ENCODE assay signal across 8 mouse cellular contexts in the genomic region with DNA sequence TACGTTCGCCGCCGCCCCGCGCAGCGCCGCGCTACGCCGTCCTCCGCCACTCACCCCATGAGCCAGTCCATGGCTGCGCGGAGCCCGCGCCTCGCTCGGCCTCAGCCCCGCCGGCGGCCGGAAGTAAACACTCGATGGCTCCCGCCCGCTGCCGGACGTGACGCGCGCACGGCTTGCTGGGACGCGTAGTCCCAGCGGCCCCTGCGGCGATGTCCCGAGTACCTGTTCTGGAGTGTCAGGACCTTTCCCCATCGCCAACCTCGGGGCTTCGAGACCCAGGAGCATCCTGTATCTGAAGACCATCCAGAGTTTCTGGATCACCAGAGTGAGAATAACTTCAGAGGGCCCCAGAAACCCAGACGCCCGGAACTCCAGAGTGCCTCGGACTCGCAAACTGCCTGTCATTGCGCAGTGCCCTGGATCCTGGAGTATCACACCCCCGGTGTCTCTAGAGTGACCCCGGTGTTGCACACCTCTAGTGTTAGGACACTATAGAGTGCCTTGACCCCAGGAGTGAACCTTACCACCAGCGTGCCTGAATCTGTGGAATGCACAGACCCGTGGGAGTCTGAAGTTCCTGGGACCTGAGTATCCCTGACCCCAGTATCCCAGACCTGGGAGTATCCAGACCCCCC. TPM values are rescaled to one million over a fixed set of nuclear protein-coding genes. Genes with fewer than 3 reads are reported as not detected.
A peak's percentile ranks its signal among the peaks of the same experiment; 100 is the strongest.
DNase-seq lines count a peak whose midpoint lies in the region; ATAC-seq and TF ChIP-seq lines count a peak whose summit lies in the region.

Gene Mob2 (minus strand): TSS at position 135 of the 635 bp plus-strand sequence.

- TF ChIP-seq CTCF in ES-Bruce4 (IDR thresholded peaks at IDR 0.05; ENCODE audit: low read depth, low read length), result no peak

- peak; percentile 97 for ATAC-seq in forebrain, embryonic 14.5 days
- peak; percentile 94 for ATAC-seq in liver, embryonic 15.5 days (ENCODE audit: insufficient read depth)
- peak; percentile 92 for ATAC-seq in neural tube, embryonic 11.5 days (ENCODE audit: insufficient read depth, low FRiP score, low TSS enrichment)
- peak; percentile 92 for ATAC-seq in stomach, embryonic 16.5 days (ENCODE audit: insufficient read depth, low FRiP score)

- WGBS in forebrain, embryonic 14.5 days, result under 1% methylated on average over 48 of the region's 49 CpGs
- WGBS in liver, embryonic 15.5 days (ENCODE audit: insufficient replicate concordance), result under 1% methylated on average over 49 of the region's 49 CpGs
- under 1% methylated on average over 43 of the region's 49 CpGs for WGBS in neural tube, embryonic 11.5 days
- under 1% methylated on average over 49 of the region's 49 CpGs for WGBS in stomach, embryonic 16.5 days

- peak; percentile 62 for TF ChIP-seq POLR2A in ES-Bruce4 (IDR thresholded peaks at IDR 0.05; ENCODE audit: insufficient read depth, low read length)

- peak within 1 kb of the TSS; percentile 75 for H3K4me3 ChIP-seq in ES-Bruce4 (ENCODE audit: low read depth, low read length)
- peak within 1 kb of the TSS; percentile 97 for H3K4me3 ChIP-seq in forebrain, embryonic 14.5 days (ENCODE audit: low read depth, low read length)
- H3K4me3 ChIP-seq in liver, embryonic 15.5 days (replicated peaks), result peak within 1 kb of the TSS; percentile 98
- peak within 1 kb of the TSS; percentile 84 for H3K4me3 ChIP-seq in neural tube, embryonic 11.5 days (ENCODE audit: low read depth, low read length)
- H3K4me3 ChIP-seq in stomach, embryonic 16.5 days (replicated peaks; ENCODE audit: low read length), result peak within 1 kb of the TSS; percentile 83

- intact Hi-C loops in heart, postnatal 10 days (cut with DNase I), result loop anchor here (2.0 kb wide), 1 partner anchor 44 kb away; no protein-coding TSS in a partner anchor

- H3K27me3 ChIP-seq in ES-Bruce4 (ENCODE audit: control insufficient read depth, insufficient read depth, low read length, poor library complexity, severe bottlenecking), result no peaks in the 10 kb centered on the region
- no peaks in the 10 kb centered on the region for H3K27me3 ChIP-seq in forebrain, embryonic 14.5 days (replicated peaks; ENCODE audit: control insufficient read depth, insufficient read depth, low read length)
- H3K27me3 ChIP-seq in liver, embryonic 15.5 days, result peaks cover 26% of the 10 kb centered on the region
- no peaks in the 10 kb centered on the region for H3K27me3 ChIP-seq in neural tube, embryonic 11.5 days (ENCODE audit: control insufficient read depth, insufficient read depth, low read length)
- no peaks in the 10 kb centered on the region for H3K27me3 ChIP-seq in stomach, embryonic 16.5 days (ENCODE audit: control insufficient read depth, insufficient read depth, low read length)

- no peak for TF ChIP-seq EP300 in ES-Bruce4 (IDR thresholded peaks at IDR 0.05; ENCODE audit: insufficient read depth, low read depth, low read length)

- H3K4me1 ChIP-seq in ES-Bruce4 (ENCODE audit: control insufficient read depth, insufficient read depth, low read length), result no peaks in the 10 kb centered on the region
- H3K4me1 ChIP-seq in forebrain, embryonic 14.5 days (ENCODE audit: control insufficient read depth, insufficient read depth, low read length), result peaks cover 13% of the 10 kb centered on the region
- H3K4me1 ChIP-seq in liver, embryonic 15.5 days (replicated peaks), result peaks cover 56% of the 10 kb centered on the region
- peaks cover 10% of the 10 kb centered on the region for H3K4me1 ChIP-seq in neural tube, embryonic 11.5 days (ENCODE audit: control insufficient read depth, insufficient read depth, low read length)
- peaks cover 22% of the 10 kb centered on the region for H3K4me1 ChIP-seq in stomach, embryonic 16.5 days (ENCODE audit: control insufficient read depth, insufficient read depth, low read length)

- peak within 1 kb of the TSS; percentile 94 for H3K9ac ChIP-seq in ES-Bruce4 (ENCODE audit: low read depth, poor library complexity, severe bottlenecking)
- peak within 1 kb of the TSS; percentile 87 for H3K9ac ChIP-seq in forebrain, embryonic 14.5 days (ENCODE audit: low read length)
- H3K9ac ChIP-seq in liver, embryonic 15.5 days, result peak within 1 kb of the TSS; percentile 97
- H3K9ac ChIP-seq in neural tube, embryonic 11.5 days (ENCODE audit: low read length), result peak within 1 kb of the TSS; percentile 87
- peak within 1 kb of the TSS; percentile 94 for H3K9ac ChIP-seq in stomach, embryonic 16.5 days (ENCODE audit: low read length)

- no peak within 1 kb of the TSS for H3K27ac ChIP-seq in ES-Bruce4 (ENCODE audit: insufficient read depth, low read length)
- peak within 1 kb of the TSS; percentile 48; the same call in 1 of the 2 replicates for H3K27ac ChIP-seq in forebrain, embryonic 14.5 days (ENCODE audit: low read depth, low read length)
- H3K27ac ChIP-seq in liver, embryonic 15.5 days (replicated peaks), result peak within 1 kb of the TSS; percentile 95
- 0 out of 2 replicates have a peak within 1 kb of the TSS, but pooled peaks have one; percentile 24 for H3K27ac ChIP-seq in neural tube, embryonic 11.5 days (ENCODE audit: low read depth, low read length)
- H3K27ac ChIP-seq in stomach, embryonic 16.5 days (ENCODE audit: low read length), result peak within 1 kb of the TSS; percentile 76

- H3K4me2 ChIP-seq in forebrain, embryonic 14.5 days (ENCODE audit: low read length), result peak within 1 kb of the TSS; percentile 96
- peak within 1 kb of the TSS; percentile 94 for H3K4me2 ChIP-seq in liver, embryonic 15.5 days
- peak within 1 kb of the TSS; percentile 78 for H3K4me2 ChIP-seq in neural tube, embryonic 11.5 days (ENCODE audit: low read depth)
- peak within 1 kb of the TSS; percentile 93 for H3K4me2 ChIP-seq in stomach, embryonic 16.5 days (ENCODE audit: low read depth, low read length)

- DNase-seq in cerebellum, adult 11 months, result peak; percentile 89
- peak; percentile 91 for DNase-seq in forebrain, embryonic 14.5 days (ENCODE audit: low spot score)
- peak; percentile 94 to 95 for DNase-seq in heart, postnatal 10 days
- peak; percentile 94 to 95 for DNase-seq in kidney, postnatal 4 days
- DNase-seq in neural tube, embryonic 11.5 days (ENCODE audit: low spot score), result peak; percentile 92

- no peaks in the 10 kb centered on the region for H3K36me3 ChIP-seq in ES-Bruce4 (ENCODE audit: control insufficient read depth, insufficient read depth, low read length, poor library complexity, severe bottlenecking)
- no peaks in the 10 kb centered on the region for H3K36me3 ChIP-seq in forebrain, embryonic 14.5 days (ENCODE audit: control insufficient read depth, insufficient read depth, low read length)
- peaks cover 20% of the 10 kb centered on the region for H3K36me3 ChIP-seq in liver, embryonic 15.5 days (replicated peaks)
- no peaks in the 10 kb centered on the region for H3K36me3 ChIP-seq in neural tube, embryonic 11.5 days (ENCODE audit: control insufficient read depth, insufficient read depth, low read length)
- no peaks in the 10 kb centered on the region for H3K36me3 ChIP-seq in stomach, embryonic 16.5 days (ENCODE audit: control insufficient read depth, insufficient read depth, low read length)

- H3K9me3 ChIP-seq in ES-Bruce4 (replicated peaks; ENCODE audit: control insufficient read depth, insufficient read depth, low read length, poor library complexity, severe bottlenecking), result no peaks in the 10 kb centered on the region
- no peaks in the 10 kb centered on the region for H3K9me3 ChIP-seq in forebrain, embryonic 14.5 days (replicated peaks; ENCODE audit: control insufficient read depth, low read length)
- no peaks in the 10 kb centered on the region for H3K9me3 ChIP-seq in liver, embryonic 15.5 days (replicated peaks)
- H3K9me3 ChIP-seq in neural tube, embryonic 11.5 days (ENCODE audit: control insufficient read depth, low read length), result no peaks in the 10 kb centered on the region
- no peaks in the 10 kb centered on the region for H3K9me3 ChIP-seq in stomach, embryonic 16.5 days (replicated peaks; ENCODE audit: control insufficient read depth, low read length)

RNA-seq across cellular contexts. Expression of gene Mob2, which starts in this region (rescaled TPM):
- 19.0 and 20.7 TPM in 2 replicates for polyA plus RNA-seq in ES-Bruce4 (2011; ENCODE audit: insufficient read depth, insufficient read length, low read depth, missing spikeins)
- polyA plus RNA-seq in forebrain, embryonic 14.5 days (2014; fragmentation: Nextera tagmentation; extraction: Ambion mirVana), result 53.6 and 57.9 TPM in 2 replicates
- 10 to 100 TPM; 39.4 to 43.2 TPM for total RNA-seq in heart, postnatal 10 days (2021)
- polyA plus RNA-seq in liver, embryonic 15.5 days (2015; fragmentation: Nextera tagmentation; extraction: Ambion mirVana), result 66.1 and 70.2 TPM in 2 replicates
- polyA plus RNA-seq in neural tube, embryonic 11.5 days (2014; fragmentation: Nextera tagmentation; extraction: Ambion mirVana), result 58.0 and 64.0 TPM in 2 replicates
- polyA plus RNA-seq in stomach, embryonic 16.5 days (2015; fragmentation: Nextera tagmentation; extraction: Ambion mirVana), result 73.9 and 75.9 TPM in 2 replicates
